Mouse (Mus musculus) brown adipose tissue, adult 24 weeks (tissue): ENCODE results near the gene Ddx3y. TPM values are rescaled to one million over a fixed set of nuclear protein-coding genes. Genes with fewer than 3 reads are reported as not detected.

Source experiments
- H3K27ac ChIP-seq: fragments of 200-500 bp; replicated peaks from 2 replicates; pipeline ENCODE4 v1.5.1; 2012; ENCODE audit warnings: low read depth, mild to moderate bottlenecking, low read length
- H3K4me1 ChIP-seq: fragments of 200-500 bp; 2 replicates; pipeline ENCODE4 v1.6.1; 2012; ENCODE audit warnings: low read length, mixed read lengths; ENCODE audit not compliant: control insufficient read depth, insufficient read depth, insufficient read length
- H3K4me3 ChIP-seq: fragments of 200-500 bp; 2 replicates; pipeline ENCODE4 v1.5.1; 2012; ENCODE audit warnings: low read depth, mild to moderate bottlenecking, low read length, moderate library complexity; ENCODE audit not compliant: insufficient read depth
- polyA plus RNA-seq: library from polyadenylated mRNA; stranded (reverse); fragments of >200 nt; gene quantifications from 2 replicates; pipeline ENCODE4 v1.2.4, GENCODE M21; 2012; ENCODE audit not compliant: missing spikeins, insufficient read depth, insufficient read length

Gene Ddx3y
- 39.1 and 52.2 TPM in 2 replicates for polyA plus RNA-seq

- peak within 1 kb of the TSS; percentile 80 for H3K27ac ChIP-seq
- peak within 1 kb of the TSS; percentile 64 for H3K4me3 ChIP-seq
- no peaks in the 10 kb centered on the region for H3K4me1 ChIP-seq
Observed at GRCm38 (mm10) chrY:1286171-1286795, at the start of gene Ddx3y. Gene Ddx3y (minus strand): TSS chrY:1286629.

DNA sequence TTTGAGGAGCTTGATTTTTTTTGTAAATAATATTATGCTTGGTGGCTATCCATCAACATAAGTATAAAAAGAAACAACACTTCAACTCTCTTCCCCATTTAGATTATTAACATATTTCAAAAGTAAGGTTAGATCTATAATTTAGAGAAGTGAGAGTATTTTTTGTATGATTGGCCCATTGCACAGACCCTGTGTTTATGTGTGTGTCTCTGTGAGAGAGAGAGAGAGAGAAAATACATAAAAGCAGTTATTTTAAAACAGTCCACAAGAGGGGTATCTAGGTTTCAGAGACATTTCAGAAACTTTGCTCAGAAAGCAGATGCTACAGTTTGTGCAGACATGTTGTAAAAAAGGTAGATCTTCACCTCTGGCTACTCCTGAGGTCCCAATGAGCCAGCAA lies 7.3 kb upstream of the Ddx3y start:
- no peak overlapping the region for H3K4me3 ChIP-seq
- H3K4me1 ChIP-seq: no peaks in the 10 kb centered on the region
- H3K27ac ChIP-seq: no peak overlapping the region

- peak overlapping the region; percentile 64 for H3K4me3 ChIP-seq
Observed at GRCm38 (mm10) chrY:1285735-1286134, 694 bp downstream of the Ddx3y start.

DNA sequence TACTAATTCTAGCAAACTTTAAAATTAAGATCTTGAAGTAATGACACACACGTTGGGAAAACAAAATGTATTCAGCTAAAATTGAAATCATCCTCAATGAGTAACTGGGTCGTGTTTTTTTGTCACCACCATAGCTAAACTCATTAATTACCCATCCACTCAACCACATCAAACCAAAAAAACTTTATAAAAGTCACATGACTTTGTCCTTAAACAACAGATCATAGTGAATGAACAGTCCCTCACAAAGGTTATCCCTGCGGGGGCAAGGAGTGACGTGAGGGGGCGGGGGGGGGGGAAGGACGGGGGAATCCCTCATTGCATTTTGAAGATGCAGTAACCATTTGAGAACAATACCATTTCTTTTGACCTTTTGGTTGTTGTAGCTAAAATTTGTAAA lies 40.3 kb downstream of the Ddx3y start:
- no peak overlapping the region for H3K27ac ChIP-seq
- H3K4me3 ChIP-seq: no peak overlapping the region
- H3K4me1 ChIP-seq: no peaks in the 10 kb centered on the region

More at GRCm38 (mm10) chrY:1285735-1286134, 694 bp downstream of the Ddx3y start:
- H3K27ac ChIP-seq: peak overlapping the region; percentile 80
- H3K4me1 ChIP-seq: no peaks in the 10 kb centered on the region

DNA sequence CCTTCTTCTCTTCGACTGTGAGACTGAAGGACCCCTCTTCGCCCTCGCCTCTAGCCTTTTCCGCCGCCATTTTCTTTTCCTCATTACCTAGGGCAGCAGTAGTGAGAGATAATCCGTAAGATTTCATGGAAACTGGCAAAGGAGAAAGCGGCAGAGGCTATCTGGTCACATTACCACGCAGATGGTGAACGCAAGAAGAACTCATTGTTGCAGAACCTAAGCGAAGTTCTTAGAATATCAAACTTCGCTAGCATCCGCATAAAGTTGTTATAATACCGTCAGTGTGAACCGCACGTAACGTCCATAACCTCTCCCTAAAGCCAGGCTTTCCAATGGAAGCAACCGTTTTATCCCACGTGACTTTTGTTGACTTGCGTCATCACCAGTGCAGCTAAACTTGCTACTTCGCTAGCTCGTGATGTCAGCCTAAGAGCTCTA lies 41.0 kb downstream of the Ddx3y start, which contains the start of gene Uty:
TSS of gene Uty (minus strand) at position 334 of the 438 bp plus-strand sequence.
- no peaks in the 10 kb centered on the region for H3K4me1 ChIP-seq
- H3K4me3 ChIP-seq: peak within 1 kb of the TSS; percentile 88
- H3K27ac ChIP-seq: peak within 1 kb of the TSS; percentile 96

GRCm38 (mm10) chrY:1244940-1245339 lies 41.5 kb downstream of the Ddx3y start:
- Histone ChIP-seq H3K4me3 (peak overlapping the region; percentile 88), H3K4me1 (no peaks in the 10 kb centered on the region), H3K27ac (peak overlapping the region; percentile 96)

- Histone ChIP-seq H3K4me3 (peak overlapping the region; percentile 88; the same call in 1 of the 2 replicates), H3K4me1 (no peaks in the 10 kb centered on the region), H3K27ac (peak overlapping the region; percentile 96; the same call in 1 of the 2 replicates)
Observed at GRCm38 (mm10) chrY:1244421-1244820, 42.0 kb downstream of the Ddx3y start.

- Histone ChIP-seq H3K4me1 (no peaks in the 10 kb centered on the region), H3K4me3 (no peak overlapping the region), H3K27ac (no peak overlapping the region)
Observed at GRCm38 (mm10) chrY:1220001-1220400, 66.4 kb downstream of the Ddx3y start.

Other genes with a start within 250 kb of the Ddx3y start
- 13.2 and 15.5 TPM in 2 replicates for gene Uty, start 40.9 kb downstream of the Ddx3y start, polyA plus RNA-seq
- gene Usp9y, start 173.2 kb upstream of the Ddx3y start, polyA plus RNA-seq: not detected in 2 replicates